Mouse (Mus musculus) embryo, embryonic 11 days (tissue): ENCODE results near the gene Dnajc2.
"Not testable (repeated sequence)": the region's sequence is repeated elsewhere in the genome, so short reads cannot be mapped to it uniquely, and the experiment has no call there.

Experiments used
- DNase-seq: peaks from one replicate; pipeline ENCODE4 v3.0.0-alpha.2; 2015

Dnajc2 gene

GRCm38 (mm10) chr5:21739881-21740280 lies 45.2 kb downstream of the Dnajc2 start:
- DNase-seq: no peak

GRCm38 (mm10) chr5:21739120-21739519 lies 45.9 kb downstream of the Dnajc2 start:
- DNase-seq: no peak

GRCm38 (mm10) chr5:21737620-21738019 lies 47.4 kb downstream of the Dnajc2 start:
- DNase-seq: no peak

- peak; percentile 92 for DNase-seq
Observed at GRCm38 (mm10) chr5:21736956-21737585, 48.0 kb downstream of the Dnajc2 start, which contains the start of gene Pmpcb. Gene Pmpcb, plus strand, starts transcription at chr5:21737141.

- no peak for DNase-seq
Observed at GRCm38 (mm10) chr5:21736046-21736445, 49.0 kb downstream of the Dnajc2 start.

- DNase-seq: peak; percentile 81
Observed at GRCm38 (mm10) chr5:21735584-21735983, 49.5 kb downstream of the Dnajc2 start.

- peak; percentile 18 for DNase-seq
Observed at GRCm38 (mm10) chr5:21735100-21735499, 50.0 kb downstream of the Dnajc2 start.

- DNase-seq: peak; percentile 84
Observed at GRCm38 (mm10) chr5:21732930-21733329, 52.1 kb downstream of the Dnajc2 start.

GRCm38 (mm10) chr5:21732177-21732911 lies 52.7 kb downstream of the Dnajc2 start:
- peak; percentile 10 for DNase-seq

GRCm38 (mm10) chr5:21729107-21729506 lies 55.9 kb downstream of the Dnajc2 start:
- no peak for DNase-seq

GRCm38 (mm10) chr5:21724872-21725271 lies 60.2 kb downstream of the Dnajc2 start:
- peak; percentile 54 for DNase-seq

- no peak for DNase-seq
Observed at GRCm38 (mm10) chr5:21724427-21724826, 60.6 kb downstream of the Dnajc2 start.

GRCm38 (mm10) chr5:21719209-21719608 lies 65.8 kb downstream of the Dnajc2 start:
- no peak for DNase-seq

GRCm38 (mm10) chr5:21718546-21718945 lies 66.5 kb downstream of the Dnajc2 start:
- no peak for DNase-seq

GRCm38 (mm10) chr5:21717165-21717715 lies 67.8 kb downstream of the Dnajc2 start:
- no peak for DNase-seq

GRCm38 (mm10) chr5:21714447-21714846 lies 70.6 kb downstream of the Dnajc2 start:
- DNase-seq: no peak

GRCm38 (mm10) chr5:21712127-21712715 lies 72.8 kb downstream of the Dnajc2 start:
- DNase-seq: no peak

- DNase-seq: not testable (repeated sequence)
Observed at GRCm38 (mm10) chr5:21708011-21708410, 77.0 kb downstream of the Dnajc2 start.
